Mouse (Mus musculus): Measurements from ENCODE around the gene Mylk. TPM values are rescaled to one million over a fixed set of nuclear protein-coding genes. Genes with fewer than 3 reads are reported as not detected.

Mylk gene
- total RNA-seq, 4 experiments from 2014 or later, result 12.3 to 17.3 (median 13.9) TPM

Other genes starting within 250 kb of the Mylk start
- 100 to 1,000 TPM; 485 to 551 (median 491) TPM for gene Kalrn, start 171.7 kb upstream of the Mylk start, total RNA-seq (2022)
- gene Ropn1, start 95.3 kb upstream of the Mylk start, total RNA-seq (2022), result not detected
- 1 to 10 TPM; 3.1 to 4.3 (median 4.0) TPM for gene Ccdc14, start 54.6 kb upstream of the Mylk start, total RNA-seq (2022)

Data from left cerebral cortex, adult 8-10 months (tissue).